Mouse (Mus musculus) intestine, embryonic 14.5 days (tissue): ENCODE data around the gene Rpl19. TPM values are rescaled to one million over a fixed set of nuclear protein-coding genes. Genes with fewer than 3 reads are reported as not detected.

ENCODE experiments used
- ATAC-seq: fragments of 200-750 bp; cut with Nextera tagmentation; replicated peaks from 2 replicates; pipeline ENCODE4 v1.8.0; 2017; ENCODE audit warnings: low read depth, moderate number of reproducible peaks, moderate TSS enrichment, moderate library complexity; ENCODE audit not compliant: low FRiP score, low TSS enrichment
- DNase-seq: peaks from one replicate; pipeline ENCODE4 v3.0.0-alpha.2; 2018; ENCODE audit warnings: low spot score
- H3K27ac ChIP-seq: fragments of 300-500 bp; sonication (generic); 2 replicates; pipeline ENCODE4 v1.5.1; 2014; ENCODE audit warnings: low read depth, mild to moderate bottlenecking, control low read depth
- H3K27me3 ChIP-seq: fragments of 300-500 bp; sonication (generic); replicated peaks from 2 replicates; pipeline ENCODE4 v1.6.1; 2014; ENCODE audit warnings: low read length, control low read depth; ENCODE audit not compliant: control insufficient read depth, insufficient read depth
- H3K36me3 ChIP-seq: fragments of 300-500 bp; sonication (generic); 2 replicates; pipeline ENCODE4 v1.6.1; 2014; ENCODE audit warnings: low read length, control low read depth; ENCODE audit not compliant: control insufficient read depth, insufficient read depth
- H3K4me1 ChIP-seq: fragments of 300-500 bp; sonication (generic); replicated peaks from 2 replicates; pipeline ENCODE4 v1.6.1; 2014; ENCODE audit warnings: low read length, control low read depth, mixed read lengths; ENCODE audit not compliant: control insufficient read depth, insufficient read depth
- H3K4me2 ChIP-seq: fragments of 300-500 bp; sonication (generic); 2 replicates; pipeline ENCODE4 v1.6.1; 2014; ENCODE audit warnings: low read length
- H3K4me3 ChIP-seq: fragments of 300-500 bp; sonication (generic); 2 replicates; pipeline ENCODE4 v1.5.1; 2014; ENCODE audit warnings: low read depth, low read length, control low read depth, mixed read lengths
- H3K9ac ChIP-seq: fragments of 300-500 bp; sonication (generic); 2 replicates; pipeline ENCODE4 v1.6.1; 2014; ENCODE audit warnings: mild to moderate bottlenecking, low read length
- H3K9me3 ChIP-seq: fragments of 300-500 bp; sonication (generic); 2 replicates; pipeline ENCODE4 v1.6.1; 2016; ENCODE audit warnings: low read length, control low read depth; ENCODE audit not compliant: control insufficient read depth
- WGBS: fragments of 180-500 bp; shearing (Covaris S2); extraction: QIAGEN DNeasy Blood & Tissue Kit; methylation state at CpG from one replicate; pipeline ENCODE4 v1.1.7; 2014; 5-methylcytosine and 5-hydroxymethylcytosine counted together
- polyA plus RNA-seq: library from polyadenylated mRNA; unstranded; fragments of >200 nt; fragmentation: Nextera tagmentation; extraction: Ambion mirVana; gene quantifications from 2 replicates; pipeline ENCODE4 v1.2.1, GENCODE M21; 2014

The Rpl19 gene
- polyA plus RNA-seq, 1 experiment from 2014 or later: 1,242 TPM

DNA sequence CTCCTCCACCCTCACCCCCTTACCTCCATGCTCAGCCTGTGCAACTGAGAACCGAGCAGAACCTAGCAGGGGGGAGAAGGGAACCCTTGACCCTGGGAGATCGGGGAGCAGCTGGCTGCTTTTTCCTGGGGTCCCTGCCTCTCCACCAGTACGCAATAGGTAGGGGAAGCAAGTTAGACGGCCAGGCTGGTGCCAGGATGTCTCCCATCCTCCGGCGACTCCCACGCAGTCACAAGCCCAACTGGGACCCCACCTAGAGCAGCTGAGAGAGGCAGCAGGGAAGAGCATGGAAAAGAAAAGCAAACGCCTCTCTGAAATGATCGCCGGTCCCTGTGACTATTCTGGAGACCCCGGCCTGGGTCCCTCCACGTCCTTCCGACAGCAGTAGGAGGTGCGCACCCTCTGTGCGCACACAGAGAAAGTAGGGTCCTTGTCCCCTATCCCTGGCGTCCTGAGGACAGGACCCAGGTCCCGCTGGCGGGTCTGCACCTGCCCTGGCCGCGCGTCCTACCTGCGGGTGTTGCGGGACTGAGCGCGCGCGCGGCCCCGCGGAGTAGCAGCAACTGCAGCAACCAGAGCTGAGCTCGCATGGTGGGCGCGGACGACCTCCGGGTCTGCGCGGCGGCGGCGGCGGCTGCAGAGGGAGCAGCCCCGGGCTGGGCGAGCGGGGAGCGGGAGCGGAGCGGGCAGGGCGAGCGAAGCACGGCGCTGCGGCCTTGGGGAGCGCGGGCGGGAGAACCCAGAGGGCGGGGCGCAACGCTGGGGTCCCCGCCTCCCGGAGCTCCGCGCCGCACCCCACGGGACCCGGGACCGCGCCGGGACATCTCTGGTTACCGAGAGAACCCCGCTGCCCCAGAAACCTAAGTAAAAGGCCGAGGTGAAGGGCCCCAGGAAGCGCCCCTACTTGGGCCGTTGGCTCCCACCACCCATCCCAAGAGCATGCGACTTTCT lies 40.5 kb upstream of the Rpl19 start, which contains the start of gene Plxdc1:
Gene Plxdc1, minus strand, starts transcription at position 718 of the 951 bp plus-strand sequence.
- H3K4me2 ChIP-seq: peak within 1 kb of the TSS; percentile 79
- peaks cover 25% of the 10 kb centered on the region for H3K27me3 ChIP-seq
- peak within 1 kb of the TSS; percentile 67 for H3K4me3 ChIP-seq
- ATAC-seq: no peak
- H3K9ac ChIP-seq: peak within 1 kb of the TSS; percentile 43
- DNase-seq: peak; percentile 71
- no peak within 1 kb of the TSS for H3K27ac ChIP-seq
- 2% methylated on average over 61 of the region's 74 CpGs for WGBS
- peaks cover 14% of the 10 kb centered on the region for H3K4me1 ChIP-seq
- no peaks in the 10 kb centered on the region for H3K36me3 ChIP-seq
- no peaks in the 10 kb centered on the region for H3K9me3 ChIP-seq

DNA sequence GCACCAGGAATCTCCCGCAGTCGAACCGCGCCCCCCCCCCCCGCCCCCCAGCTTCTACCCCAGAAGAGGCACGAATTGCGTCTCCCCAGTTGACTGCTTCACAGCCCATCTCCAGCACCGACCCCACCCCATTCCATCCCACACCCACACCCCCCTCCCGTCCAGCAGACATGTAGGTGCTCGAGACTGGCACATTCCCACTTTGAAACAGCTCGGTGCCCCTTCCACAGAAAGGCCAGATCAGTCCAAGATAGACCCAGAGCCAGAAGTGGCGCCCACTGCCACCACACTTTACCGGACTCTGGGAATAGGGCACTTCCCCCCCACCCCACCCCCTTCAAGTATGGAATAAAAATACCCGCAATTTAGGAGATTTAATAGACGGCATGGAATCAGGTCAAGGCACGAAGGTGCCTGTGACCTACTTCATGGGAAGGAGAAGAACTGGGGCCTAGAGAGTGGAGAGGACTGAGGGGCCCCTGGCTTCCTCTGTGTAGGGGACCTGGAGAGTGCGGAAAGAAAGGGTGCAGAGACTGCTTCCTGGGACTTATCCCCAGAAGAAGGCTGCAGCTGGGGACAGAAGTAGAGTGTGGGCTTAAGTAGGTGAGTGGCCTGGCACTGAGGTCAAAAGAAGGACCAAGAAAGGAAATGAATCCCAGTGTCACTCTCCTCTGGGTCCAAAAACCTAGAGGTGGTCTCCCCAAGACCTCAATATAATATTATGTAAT lies 39.6 kb upstream of the Rpl19 start:
- Histone ChIP-seq H3K9ac (no peak overlapping the region; the same call in 1 of the 2 replicates), H3K4me3 (peak overlapping the region; percentile 67), H3K4me1 (peaks cover 14% of the 10 kb centered on the region), H3K27me3 (peaks cover 25% of the 10 kb centered on the region), H3K27ac (no peak overlapping the region), H3K36me3 (no peaks in the 10 kb centered on the region), H3K9me3 (no peaks in the 10 kb centered on the region), H3K4me2 (peak overlapping the region; percentile 79)
- 30% methylated on average over 14 of the region's 17 CpGs for WGBS
- DNase-seq (peak; percentile 73), ATAC-seq (no peak)

DNA sequence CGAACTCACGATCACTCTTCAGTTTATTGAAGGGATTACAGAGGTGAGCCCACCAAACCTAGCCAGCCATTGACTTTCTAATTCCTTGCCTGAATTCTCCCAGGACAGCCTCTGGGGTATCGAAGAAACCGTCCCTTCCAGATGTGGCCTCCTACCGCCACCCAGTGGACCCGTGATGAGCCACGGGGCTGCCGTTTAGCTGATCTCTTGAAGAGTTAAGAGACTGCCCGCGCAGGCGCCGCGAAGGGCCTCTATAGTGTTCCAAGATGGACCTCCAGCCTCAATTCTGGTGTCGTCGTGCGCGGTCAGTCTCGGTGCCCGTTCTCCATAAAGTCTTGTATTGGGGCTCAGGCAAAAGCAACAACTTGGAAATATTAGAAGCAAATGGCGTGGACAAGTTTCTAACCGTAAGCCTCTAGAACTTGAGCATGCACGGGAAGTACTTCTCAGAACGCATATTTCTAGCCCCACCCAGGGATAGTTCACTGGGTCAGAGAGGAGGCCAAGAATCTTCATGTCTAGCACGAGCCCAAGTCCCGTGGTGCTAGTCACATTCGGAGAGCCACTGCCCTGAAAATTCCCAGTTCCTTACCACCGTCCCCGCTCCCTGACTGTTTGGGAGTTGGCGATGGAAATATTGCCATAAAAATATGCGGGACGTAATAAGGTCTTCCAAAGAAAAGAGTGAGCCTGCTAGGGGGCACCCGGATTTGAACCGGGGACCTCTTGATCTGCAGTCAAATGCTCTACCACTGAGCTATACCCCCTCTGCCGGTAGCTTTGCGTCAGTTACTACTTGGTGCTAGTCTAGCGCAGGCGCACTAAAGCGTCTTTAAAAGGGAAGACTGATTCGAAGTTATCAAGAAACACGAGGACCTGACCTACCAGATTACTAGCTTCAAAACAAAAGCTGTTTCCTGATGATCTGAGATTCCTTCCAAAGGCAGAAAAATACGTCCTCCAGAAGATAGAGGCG lies 38.7 kb upstream of the Rpl19 start:
- peak; percentile 83 for ATAC-seq
- Histone ChIP-seq H3K4me3 (peak overlapping the region; percentile 67), H3K27me3 (peaks cover 25% of the 10 kb centered on the region), H3K9me3 (no peaks in the 10 kb centered on the region), H3K36me3 (no peaks in the 10 kb centered on the region), H3K9ac (peak overlapping the region; percentile 69), H3K27ac (peak overlapping the region; percentile 77), H3K4me2 (peak overlapping the region; percentile 66), H3K4me1 (peaks cover 14% of the 10 kb centered on the region)
- under 1% methylated on average over 42 of the region's 42 CpGs for WGBS
- peak; percentile 100 for DNase-seq

DNA sequence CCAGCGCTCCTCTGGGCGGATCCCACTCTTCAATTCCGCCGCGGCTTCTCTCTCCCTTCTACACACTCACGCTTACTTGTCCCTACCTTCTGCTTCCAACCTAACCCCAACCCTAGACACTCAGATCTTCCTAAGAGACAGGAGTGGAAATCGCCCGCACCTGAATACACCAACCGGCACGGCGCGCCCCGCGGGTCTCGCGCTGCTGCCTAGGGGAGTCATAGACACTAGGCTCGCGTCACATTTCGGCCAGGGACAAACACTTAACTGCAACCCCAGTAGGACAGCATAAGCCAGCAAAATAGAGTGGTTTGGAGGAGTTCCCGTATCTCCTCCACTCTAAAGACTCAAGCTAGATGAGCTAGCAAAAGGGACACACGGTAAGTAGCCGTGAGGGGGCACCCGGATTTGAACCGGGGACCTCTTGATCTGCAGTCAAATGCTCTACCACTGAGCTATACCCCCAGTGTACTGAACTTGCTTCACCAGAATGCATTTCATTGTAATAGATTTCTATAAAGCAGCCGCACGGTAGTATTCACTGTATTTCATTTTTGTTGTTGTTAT lies 37.9 kb upstream of the Rpl19 start:
- peak overlapping the region; percentile 66 for H3K4me2 ChIP-seq
- ATAC-seq: peak; percentile 85
- H3K27me3 ChIP-seq: peaks cover 25% of the 10 kb centered on the region
- no peaks in the 10 kb centered on the region for H3K36me3 ChIP-seq
- H3K4me3 ChIP-seq: peak overlapping the region; percentile 67
- H3K27ac ChIP-seq: peak overlapping the region; percentile 77
- DNase-seq: peak; percentile 94
- 0% methylated on average over 26 of the region's 26 CpGs for WGBS
- H3K9me3 ChIP-seq: no peaks in the 10 kb centered on the region
- H3K4me1 ChIP-seq: peaks cover 14% of the 10 kb centered on the region
- peak overlapping the region; percentile 69 for H3K9ac ChIP-seq

DNA sequence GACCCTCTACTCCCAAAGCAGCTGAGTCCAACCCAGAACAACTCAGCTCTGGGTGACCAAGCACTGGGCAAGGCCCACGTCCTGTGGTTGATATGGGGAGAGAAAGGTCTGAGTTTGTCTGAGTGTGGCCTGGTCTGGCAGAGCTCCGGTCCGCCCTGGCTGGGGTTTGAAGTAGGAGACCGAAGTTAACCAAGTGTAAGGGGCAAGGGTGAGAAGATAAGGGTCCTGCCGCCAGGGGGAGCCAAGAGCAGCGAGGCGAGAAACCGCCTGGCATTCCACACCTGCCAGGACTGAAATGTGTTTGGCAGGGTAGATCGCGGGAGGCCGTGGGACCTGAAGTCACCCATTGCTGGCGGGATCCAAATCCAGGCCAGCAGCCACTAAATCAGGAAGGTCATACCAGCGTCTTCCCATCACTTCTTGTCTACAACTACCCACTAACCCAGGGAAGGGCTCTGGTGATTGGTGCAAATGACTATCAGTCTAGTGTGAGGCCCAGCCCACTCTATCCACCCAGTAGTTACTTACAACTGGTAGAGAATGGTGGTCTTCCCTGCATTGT lies 31.9 kb upstream of the Rpl19 start:
- 5% methylated on average over 13 of the region's 13 CpGs for WGBS
- Histone ChIP-seq H3K27ac (no peak overlapping the region), H3K4me2 (peak overlapping the region; percentile 94), H3K9me3 (no peaks in the 10 kb centered on the region), H3K4me1 (peaks cover 13% of the 10 kb centered on the region; the same call in 1 of the 2 replicates), H3K36me3 (no peaks in the 10 kb centered on the region), H3K27me3 (no peaks in the 10 kb centered on the region), H3K9ac (peak overlapping the region; percentile 37; the same call in 1 of the 2 replicates), H3K4me3 (peak overlapping the region; percentile 43)
- DNase-seq (peak; percentile 86), ATAC-seq (peak; percentile 43; the same call in 1 of the 2 replicates)

DNA sequence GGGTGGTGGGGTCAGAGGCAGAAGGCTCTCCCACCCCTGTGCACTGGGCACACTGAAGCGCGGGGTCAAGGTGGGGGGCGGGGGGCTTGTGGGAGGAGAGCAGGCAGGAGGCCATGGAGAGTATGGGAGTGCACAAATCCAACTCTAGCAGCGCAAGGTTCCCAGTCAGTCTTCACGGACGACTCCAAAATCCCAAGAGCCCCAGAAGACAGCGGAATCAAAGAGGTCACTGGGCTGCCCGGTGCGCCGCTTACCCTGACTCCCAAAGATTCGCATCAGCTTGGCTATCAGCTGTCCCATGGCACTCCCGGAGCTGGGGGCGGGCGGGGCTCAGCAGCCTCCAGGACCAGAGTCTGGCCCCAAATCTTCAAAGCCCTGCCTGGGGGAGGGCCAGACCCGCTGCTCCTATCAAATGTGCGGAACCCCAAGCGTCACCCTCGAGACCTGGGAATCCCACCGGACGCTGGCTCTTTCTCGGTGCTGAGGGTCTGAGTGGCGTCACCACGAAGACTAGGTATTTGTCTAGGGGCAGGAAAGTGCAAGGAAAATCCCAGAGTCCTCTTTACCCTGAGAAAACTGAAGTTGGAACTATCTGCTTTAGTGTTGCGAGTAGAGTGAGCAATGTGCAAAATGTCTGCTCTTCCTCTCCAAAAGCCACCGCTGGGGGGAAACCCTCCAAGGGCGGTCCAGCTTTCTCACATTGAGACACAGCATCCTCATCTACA lies 30.8 kb upstream of the Rpl19 start, which contains the start of gene Arl5c:
Gene Arl5c, minus strand, starts transcription at position 618 of the 725 bp plus-strand sequence.
- Histone ChIP-seq H3K4me2 (peak within 1 kb of the TSS; percentile 94), H3K27me3 (peaks cover 3% of the 10 kb centered on the region; the same call in 1 of the 2 replicates), H3K4me3 (peak within 1 kb of the TSS; percentile 43), H3K36me3 (no peaks in the 10 kb centered on the region), H3K9ac (peak within 1 kb of the TSS; percentile 37), H3K9me3 (no peaks in the 10 kb centered on the region), H3K4me1 (peaks cover 5% of the 10 kb centered on the region; the same call in 1 of the 2 replicates), H3K27ac (peak within 1 kb of the TSS; percentile 22; the same call in 1 of the 2 replicates)
- ATAC-seq: peak; percentile 48; the same call in 1 of the 2 replicates
- WGBS: 2% methylated on average over 26 of the region's 26 CpGs
- DNase-seq: peak; percentile 80

DNA sequence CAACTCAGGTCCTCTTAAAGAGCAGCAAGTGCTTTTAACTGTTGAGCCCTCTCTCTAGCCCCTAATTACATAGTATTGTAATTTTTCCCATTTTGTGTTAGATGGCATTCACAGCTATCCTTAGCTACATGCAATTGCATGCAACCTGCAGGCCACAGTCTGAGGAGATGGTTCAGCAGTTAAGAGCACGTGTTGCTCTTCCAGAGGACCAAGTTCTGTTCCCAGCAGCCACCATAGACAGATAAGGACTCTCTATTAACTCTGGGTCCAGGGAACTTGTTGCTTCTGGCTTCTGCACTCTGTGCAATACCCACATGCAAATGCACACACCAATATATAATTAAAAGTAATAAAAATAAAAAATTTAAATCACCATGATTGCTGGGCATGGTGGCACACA lies 29.8 kb upstream of the Rpl19 start:
- no peak overlapping the region for H3K4me2 ChIP-seq
- peaks cover 9% of the 10 kb centered on the region; the same call in 1 of the 2 replicates for H3K27me3 ChIP-seq
- WGBS: 67% methylated on average over 1 of the region's 1 CpGs
- no peaks in the 10 kb centered on the region for H3K9me3 ChIP-seq
- H3K27ac ChIP-seq: no peak overlapping the region
- peaks cover 5% of the 10 kb centered on the region; the same call in 1 of the 2 replicates for H3K4me1 ChIP-seq
- DNase-seq (no peak), ATAC-seq (no peak)
- no peak overlapping the region for H3K9ac ChIP-seq
- H3K4me3 ChIP-seq: no peak overlapping the region
- H3K36me3 ChIP-seq: no peaks in the 10 kb centered on the region
